Mouse (Mus musculus) intestine, postnatal 0 days (tissue): ENCODE measurements around the gene Tbcel. TPM values are rescaled to one million over a fixed set of nuclear protein-coding genes. Genes with fewer than 3 reads are reported as not detected.
A peak's percentile ranks its signal among the peaks of the same experiment; 100 is the strongest.

Experiments used
- ATAC-seq: fragments of 200-750 bp; cut with Nextera tagmentation; 2 replicates; pipeline ENCODE4 v1.8.0; 2017; ENCODE audit warnings: mild to moderate bottlenecking, moderate TSS enrichment, moderate library complexity
- H3K27ac ChIP-seq: fragments of 300-500 bp; sonication (generic); 2 replicates; pipeline ENCODE4 v1.5.1; 2014; ENCODE audit warnings: mild to moderate bottlenecking, low read depth, low read length, moderate library complexity
- H3K27me3 ChIP-seq: fragments of 300-500 bp; sonication (generic); replicated peaks from 2 replicates; pipeline ENCODE4 v1.6.1; 2014; ENCODE audit warnings: low read length, mixed read lengths; ENCODE audit not compliant: control insufficient read depth, insufficient read depth
- H3K36me3 ChIP-seq: fragments of 300-500 bp; sonication (generic); 2 replicates; pipeline ENCODE4 v1.6.1; 2014; ENCODE audit warnings: mild to moderate bottlenecking, moderate library complexity; ENCODE audit not compliant: control insufficient read depth, insufficient read depth
- H3K4me1 ChIP-seq: fragments of 300-500 bp; sonication (generic); replicated peaks from 2 replicates; pipeline ENCODE4 v1.6.1; 2014; ENCODE audit warnings: antibody characterized with exemption, low read length, mixed read lengths; ENCODE audit not compliant: control insufficient read depth, insufficient read depth
- H3K4me2 ChIP-seq: fragments of 300-500 bp; sonication (generic); replicated peaks from 2 replicates; pipeline ENCODE4 v1.6.1; 2014; ENCODE audit warnings: low read depth, mild to moderate bottlenecking, moderate library complexity
- H3K4me3 ChIP-seq: fragments of 300-500 bp; sonication (generic); 2 replicates; pipeline ENCODE4 v1.5.1; 2014; ENCODE audit warnings: low read depth, low read length
- H3K9ac ChIP-seq: fragments of 300-500 bp; sonication (generic); 2 replicates; pipeline ENCODE4 v1.6.1; 2014; ENCODE audit warnings: mild to moderate bottlenecking, low read depth, low read length
- H3K9me3 ChIP-seq: fragments of 300-500 bp; sonication (generic); 2 replicates; pipeline ENCODE4 v1.6.1; 2016; ENCODE audit warnings: mixed run types; ENCODE audit not compliant: control insufficient read depth
- CTCF ChIP-seq: sonication (generic); IDR thresholded peaks from 2 replicates; pipeline ENCODE4 v1.5.1; 2016; ENCODE audit warnings: low read depth, mild to moderate bottlenecking, control low read depth, antibody characterized with exemption, moderate library complexity
- WGBS: fragments of 180-500 bp; shearing (Covaris S2); extraction: QIAGEN DNeasy Blood & Tissue Kit; methylation state at CpG from one replicate; pipeline ENCODE4 v1.1.7; 2014; 5-methylcytosine and 5-hydroxymethylcytosine counted together
- polyA plus RNA-seq: library from polyadenylated mRNA; unstranded; fragments of >200 nt; fragmentation: Nextera tagmentation; extraction: Ambion mirVana; gene quantifications from 2 replicates; pipeline ENCODE4 v1.2.1, GENCODE M21; 2015

Tbcel gene
- polyA plus RNA-seq, 1 experiment from 2014 or later: 12.2 TPM

DNA sequence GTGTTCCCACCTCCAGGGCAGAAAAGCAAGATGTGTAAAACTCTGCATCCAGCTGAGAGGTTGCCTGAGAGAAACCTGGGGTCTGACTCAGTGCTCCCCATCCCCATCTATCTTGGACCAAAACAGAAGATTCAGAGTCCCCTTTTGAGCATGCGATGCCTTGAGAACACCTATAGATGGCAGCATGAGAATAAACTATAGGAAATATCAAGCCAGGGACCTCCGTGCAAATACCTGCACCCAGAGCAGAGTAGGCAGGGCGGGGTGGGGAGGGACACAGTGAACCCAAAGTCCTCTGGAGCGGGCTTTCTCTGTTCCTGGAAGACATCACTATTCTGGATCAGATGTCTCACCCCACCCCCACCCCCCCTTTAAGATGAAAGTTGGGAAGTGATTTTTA lies 119.1 kb downstream of the Tbcel start:
- 31% methylated on average over 4 of the region's 4 CpGs for WGBS
- Histone ChIP-seq H3K9me3 (no peaks in the 10 kb centered on the region), H3K4me3 (no peak overlapping the region), H3K27me3 (no peaks in the 10 kb centered on the region), H3K4me2 (no peak overlapping the region), H3K27ac (no peak overlapping the region), H3K4me1 (no peaks in the 10 kb centered on the region), H3K36me3 (no peaks in the 10 kb centered on the region), H3K9ac (no peak overlapping the region)
- peak; percentile 64 for TF ChIP-seq CTCF
- no peak for ATAC-seq

DNA sequence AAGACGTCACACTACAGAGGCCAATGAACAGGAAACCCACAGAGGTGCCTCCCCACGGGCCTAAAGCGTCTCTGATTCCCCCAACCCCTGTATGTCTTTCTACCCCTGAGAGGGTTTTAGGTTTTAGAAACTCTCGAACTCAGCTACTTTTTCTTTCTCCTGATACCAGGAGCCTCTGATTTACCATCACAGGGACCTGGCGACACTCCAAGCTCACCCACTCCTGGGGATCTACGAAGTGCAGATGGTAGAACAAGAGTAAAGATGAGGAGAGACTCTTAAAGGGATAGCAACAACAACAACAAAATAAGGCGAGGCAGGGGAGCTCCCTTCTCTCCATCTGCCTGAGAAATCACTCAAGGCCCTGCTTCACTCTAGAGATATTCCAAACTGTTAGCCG lies 120.6 kb downstream of the Tbcel start:
- no peak for TF ChIP-seq CTCF
- WGBS: 69% methylated on average over 8 of the region's 8 CpGs
- Histone ChIP-seq H3K9ac (no peak overlapping the region), H3K36me3 (no peaks in the 10 kb centered on the region), H3K4me3 (no peak overlapping the region), H3K27me3 (no peaks in the 10 kb centered on the region), H3K4me1 (no peaks in the 10 kb centered on the region), H3K9me3 (no peaks in the 10 kb centered on the region), H3K27ac (no peak overlapping the region), H3K4me2 (no peak overlapping the region)
- no peak for ATAC-seq

DNA sequence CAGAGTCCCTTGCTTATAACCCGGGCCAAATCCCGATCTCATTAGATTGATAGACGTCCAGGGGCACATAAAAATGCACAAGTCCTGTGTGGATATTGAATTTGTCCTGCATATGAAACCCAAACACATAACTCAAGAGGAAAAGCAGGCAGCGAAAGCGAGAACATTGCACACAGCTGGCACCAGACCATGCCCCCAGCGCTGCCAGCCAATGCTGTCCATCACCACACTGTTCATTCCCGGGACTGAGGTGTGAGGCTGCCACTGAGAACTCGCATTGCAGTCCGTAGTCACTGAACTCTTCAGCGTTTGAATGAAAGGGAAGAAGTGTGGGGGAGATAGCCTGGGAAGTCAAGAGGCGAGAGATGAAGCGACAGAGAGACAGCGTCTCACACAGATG lies 122.0 kb downstream of the Tbcel start:
- Histone ChIP-seq H3K36me3 (no peaks in the 10 kb centered on the region), H3K4me3 (no peak overlapping the region), H3K9me3 (no peaks in the 10 kb centered on the region), H3K4me1 (no peaks in the 10 kb centered on the region), H3K27ac (no peak overlapping the region), H3K9ac (no peak overlapping the region), H3K4me2 (no peak overlapping the region), H3K27me3 (no peaks in the 10 kb centered on the region)
- no peak for ATAC-seq
- WGBS: 85% methylated on average over 13 of the region's 13 CpGs
- no peak for TF ChIP-seq CTCF

DNA sequence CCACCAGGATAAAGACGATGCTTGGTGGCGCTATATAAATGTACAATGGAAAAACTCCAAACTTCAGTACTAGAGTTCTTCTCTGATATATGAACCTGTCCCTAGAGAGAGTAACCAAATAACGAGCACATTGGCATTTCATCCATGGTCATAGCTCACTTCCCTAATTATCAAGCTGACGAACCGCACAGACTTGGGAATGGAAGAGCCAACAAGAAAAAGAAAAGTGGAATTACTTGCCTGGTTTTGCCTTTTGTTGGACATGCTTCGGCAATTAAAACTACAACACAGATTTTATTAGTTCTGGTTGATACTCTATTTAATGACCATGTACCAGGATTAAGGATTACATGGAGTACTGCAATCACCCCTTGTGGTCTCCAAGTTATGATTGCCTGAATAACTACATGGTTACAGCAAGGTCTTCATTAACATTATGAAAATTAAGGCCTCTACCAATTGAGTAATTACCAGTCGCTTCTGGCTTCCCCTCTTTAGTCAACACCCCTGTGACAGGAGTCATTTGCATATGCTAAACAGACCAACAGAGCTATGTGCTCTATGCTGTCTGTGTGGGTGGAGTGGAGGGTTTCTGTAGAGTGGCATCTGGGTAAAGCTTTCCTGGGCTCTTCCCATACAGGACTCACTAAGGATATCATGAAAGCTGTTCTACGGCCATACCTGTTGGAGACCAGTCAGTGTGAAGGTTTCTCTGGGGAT lies 124.8 kb downstream of the Tbcel start:
- WGBS: 83% methylated on average over 8 of the region's 8 CpGs

DNA sequence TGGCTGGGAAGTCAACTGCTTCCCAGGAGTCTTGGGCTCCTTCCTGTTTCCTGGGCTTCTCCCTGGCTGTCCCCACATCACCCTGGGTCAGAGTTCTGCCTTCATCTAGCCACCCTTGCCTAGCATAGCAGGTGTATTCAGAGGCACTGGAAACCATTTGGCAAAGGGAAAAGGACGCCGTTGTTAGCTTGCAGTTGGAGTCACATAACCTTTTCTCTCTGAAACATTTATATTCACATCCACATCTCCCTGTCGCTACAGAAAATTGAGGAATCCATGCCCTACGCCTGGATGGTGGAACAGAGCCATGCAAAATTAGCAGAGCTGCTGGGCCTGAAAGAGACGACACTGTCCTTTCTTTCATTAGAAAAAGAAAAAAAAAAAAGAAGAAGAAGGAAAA lies 125.5 kb downstream of the Tbcel start:
- WGBS: 89% methylated on average over 5 of the region's 5 CpGs

More for the DNA sequence above, 124.8 kb downstream of the Tbcel start:
- Histone ChIP-seq H3K27me3 (no peaks in the 10 kb centered on the region), H3K36me3 (no peaks in the 10 kb centered on the region), H3K4me3 (no peak overlapping the region), H3K9ac (no peak overlapping the region), H3K27ac (no peak overlapping the region), H3K9me3 (no peaks in the 10 kb centered on the region), H3K4me2 (no peak overlapping the region), H3K4me1 (no peaks in the 10 kb centered on the region)
- TF ChIP-seq CTCF: no peak
- ATAC-seq: no peak

DNA sequence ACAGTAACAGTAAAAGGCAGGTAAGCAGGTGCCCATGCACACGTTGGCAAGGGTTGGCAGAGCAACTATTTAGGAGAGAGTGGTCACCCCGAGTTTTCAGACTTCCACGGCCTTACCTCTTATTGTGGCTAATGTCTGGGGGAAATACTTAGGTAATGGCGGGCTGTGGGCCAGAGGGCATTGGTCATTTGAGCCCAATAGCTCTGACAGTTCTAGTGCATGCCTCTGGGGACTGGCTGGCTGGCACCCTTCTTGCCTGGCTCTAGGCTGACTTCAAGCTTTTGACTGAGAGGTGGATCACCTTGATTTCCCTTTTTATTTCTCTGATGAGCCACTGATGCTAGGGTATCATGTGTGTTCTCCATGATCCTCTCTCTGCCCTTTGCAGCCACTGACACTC lies 129.5 kb downstream of the Tbcel start:
- H3K4me1 ChIP-seq: no peaks in the 10 kb centered on the region
- no peak overlapping the region for H3K4me2 ChIP-seq
- H3K9ac ChIP-seq: no peak overlapping the region
- H3K9me3 ChIP-seq: no peaks in the 10 kb centered on the region
- H3K36me3 ChIP-seq: no peaks in the 10 kb centered on the region
- no peak for ATAC-seq
- no peak for TF ChIP-seq CTCF
- 92% methylated on average over 4 of the region's 4 CpGs for WGBS
- H3K27me3 ChIP-seq: no peaks in the 10 kb centered on the region
- H3K27ac ChIP-seq: no peak overlapping the region
- H3K4me3 ChIP-seq: no peak overlapping the region

More for the DNA sequence above, 125.5 kb downstream of the Tbcel start:
- Histone ChIP-seq H3K4me1 (no peaks in the 10 kb centered on the region), H3K36me3 (no peaks in the 10 kb centered on the region), H3K27ac (no peak overlapping the region), H3K9me3 (no peaks in the 10 kb centered on the region), H3K4me2 (no peak overlapping the region), H3K4me3 (no peak overlapping the region), H3K9ac (no peak overlapping the region), H3K27me3 (no peaks in the 10 kb centered on the region)
- ATAC-seq: no peak
- TF ChIP-seq CTCF: no peak
